Mouse (Mus musculus) CH12F3 (cell line): ENCODE measurements around the gene Plekha8.

Source experiments
- in situ Hi-C: fragments of 300-500 bp; cut with MboI; formaldehyde crosslinking; loops from 2 replicates; pipeline ENCODE4 v1.14.3; 2020; ENCODE audit warnings: low sequenced_read_pairs

Plekha8 gene

DNA sequence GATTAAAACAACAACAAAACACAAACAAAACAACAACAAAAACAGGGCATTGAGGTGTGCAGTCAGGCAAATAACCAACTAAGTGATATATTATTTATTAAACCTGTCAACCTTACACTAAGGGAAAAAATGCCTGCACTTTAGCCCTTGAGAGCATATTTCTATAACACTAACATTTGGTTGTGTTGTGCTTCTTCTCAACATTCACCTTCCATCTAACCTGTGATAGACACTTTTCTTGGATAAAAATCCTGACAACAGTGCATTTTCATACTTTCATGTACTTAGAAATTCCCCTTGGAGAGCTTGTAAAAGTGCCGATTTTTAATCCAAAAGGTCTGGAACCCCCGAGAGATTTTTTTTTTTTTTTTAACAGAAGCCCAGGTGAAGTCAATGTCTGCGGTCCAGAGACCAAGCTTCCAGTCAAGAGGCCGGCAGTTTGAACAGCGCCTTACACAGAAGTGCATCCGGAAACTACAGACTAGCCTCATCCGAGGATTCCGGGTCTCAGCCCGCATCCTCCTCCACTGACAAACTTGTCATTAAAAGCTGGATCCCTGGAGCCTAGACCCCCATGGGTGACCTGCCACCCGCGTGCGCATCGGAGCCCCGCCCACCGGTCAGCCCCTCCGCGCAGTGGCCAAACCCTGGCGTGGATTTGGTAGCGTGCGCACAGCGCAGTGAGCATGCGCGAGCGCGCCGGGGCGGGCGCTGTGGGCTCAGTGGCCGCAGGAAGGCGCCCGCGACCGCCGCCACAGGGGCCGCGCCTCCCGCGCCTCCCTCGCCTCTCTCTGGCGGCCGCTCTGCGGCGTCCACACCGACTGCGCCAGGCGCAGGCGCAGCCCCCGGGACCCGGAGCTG, at the start of gene Plekha8:
Gene Plekha8, plus strand, starts transcription at position 643 of the 861 bp plus-strand sequence.
- in situ Hi-C loops: loop anchor here (25.0 kb wide), 1 partner anchor 568 kb away; no protein-coding TSS in a partner anchor

DNA sequence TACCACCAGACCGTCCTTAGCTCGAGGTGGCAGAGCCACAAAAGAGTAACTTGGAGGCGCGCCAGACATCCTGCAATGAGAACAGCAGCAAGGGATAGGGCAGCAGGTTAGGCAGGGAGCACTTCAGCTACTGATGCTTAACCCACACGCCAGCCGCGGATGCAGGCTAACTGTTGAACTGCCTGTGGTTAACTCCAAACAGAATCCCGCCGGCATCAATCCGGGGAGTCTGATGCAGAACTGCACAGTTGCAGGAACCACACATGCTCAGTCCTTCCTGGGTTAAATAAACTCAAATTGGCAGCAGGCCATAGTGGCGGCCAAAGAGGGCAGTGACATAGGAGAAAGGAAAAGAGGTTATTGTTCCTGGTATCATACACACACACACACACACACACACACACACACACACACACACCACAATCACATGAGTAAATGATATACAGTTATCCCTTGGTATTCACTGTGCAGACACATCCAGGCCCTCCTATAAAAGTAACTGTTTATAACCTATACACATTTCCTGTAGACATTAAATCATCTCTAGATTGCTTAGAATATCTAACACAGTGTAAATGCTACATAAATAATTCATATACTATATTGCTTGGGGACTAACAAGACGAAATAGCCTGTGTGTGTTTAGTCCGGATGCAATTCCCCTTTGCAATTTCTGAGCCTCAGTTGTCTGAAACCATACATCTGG, 46.4 kb upstream of the Plekha8 start:
- in situ Hi-C loops: no loop called here

DNA sequence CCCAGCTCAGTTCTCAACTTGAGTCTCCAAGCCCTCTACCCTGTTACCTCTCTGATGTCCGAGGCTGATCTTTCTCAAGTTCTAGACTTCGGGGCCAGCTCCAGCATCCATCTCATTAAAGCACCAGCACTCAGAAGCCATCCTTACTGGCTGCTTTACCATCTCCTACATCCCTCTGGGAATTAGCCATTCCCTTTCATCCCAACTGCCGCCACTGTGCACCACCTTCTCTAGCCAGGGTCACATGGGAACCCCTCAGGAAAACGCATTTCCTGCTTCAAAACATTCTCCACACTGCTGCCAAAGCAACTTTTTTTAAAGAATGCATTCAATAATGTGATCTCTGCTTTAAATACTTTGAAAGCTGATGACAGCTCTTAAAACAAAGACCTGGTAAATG, 45.6 kb upstream of the Plekha8 start:
- in situ Hi-C loops: no loop called here

DNA sequence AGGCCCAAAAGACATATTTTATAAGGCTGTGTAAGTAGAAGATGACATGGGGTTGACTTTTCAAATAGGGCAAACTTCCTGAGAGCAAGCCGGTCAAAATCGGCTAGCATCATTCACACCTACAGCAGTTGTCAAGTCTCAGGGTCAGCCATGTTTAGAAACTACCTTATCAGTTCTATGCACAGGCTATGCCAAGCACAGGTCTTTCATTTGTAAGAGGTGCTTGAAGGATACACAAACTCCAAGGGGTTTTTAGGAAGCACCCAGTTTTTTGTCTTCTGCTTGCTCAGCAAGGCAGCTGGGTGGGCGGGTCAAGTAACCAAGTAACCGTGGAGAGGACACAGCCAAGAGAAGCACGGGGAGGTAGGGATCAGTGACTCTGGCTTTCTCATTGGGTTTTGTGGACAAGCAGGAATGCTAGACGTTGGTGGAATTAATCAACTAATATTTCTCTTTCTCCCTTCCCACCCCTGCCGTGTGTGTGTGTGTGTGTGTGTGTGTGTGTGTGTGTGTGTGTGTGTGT, 44.0 kb upstream of the Plekha8 start:
- in situ Hi-C loops: no loop called here

DNA sequence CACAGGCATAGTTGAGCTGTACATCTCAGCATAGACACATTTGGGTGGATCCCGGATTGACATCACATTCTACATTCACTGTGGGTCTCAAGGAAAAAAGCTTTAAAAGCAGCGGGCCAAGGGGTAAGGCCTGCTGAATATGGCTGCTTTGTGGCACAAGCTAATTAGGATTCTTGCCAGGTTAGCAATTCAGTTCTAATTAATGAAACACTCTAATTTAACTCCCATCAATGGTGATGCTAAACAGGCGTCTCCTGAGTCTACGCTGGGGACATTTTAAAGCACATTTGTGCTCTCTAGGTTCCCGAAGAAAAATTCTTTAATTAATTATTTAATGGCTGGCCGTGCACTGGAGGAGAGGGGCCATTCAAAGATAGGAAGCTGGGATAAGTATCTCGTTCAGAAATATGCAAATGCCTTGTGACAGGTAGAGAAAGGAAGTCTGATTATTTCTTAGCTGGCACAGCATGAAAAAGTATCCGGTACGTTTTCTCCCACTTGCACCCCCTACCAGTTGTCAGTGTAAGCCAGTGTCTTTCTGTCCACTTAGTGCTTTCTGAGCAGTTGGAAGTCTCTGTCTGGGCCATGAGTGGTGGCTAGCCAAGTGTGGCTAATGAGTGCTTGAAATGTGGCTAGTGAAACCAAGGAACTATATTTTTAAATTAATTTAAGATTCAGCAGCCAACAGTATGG, 42.0 kb upstream of the Plekha8 start:
- in situ Hi-C loops: no loop called here

DNA sequence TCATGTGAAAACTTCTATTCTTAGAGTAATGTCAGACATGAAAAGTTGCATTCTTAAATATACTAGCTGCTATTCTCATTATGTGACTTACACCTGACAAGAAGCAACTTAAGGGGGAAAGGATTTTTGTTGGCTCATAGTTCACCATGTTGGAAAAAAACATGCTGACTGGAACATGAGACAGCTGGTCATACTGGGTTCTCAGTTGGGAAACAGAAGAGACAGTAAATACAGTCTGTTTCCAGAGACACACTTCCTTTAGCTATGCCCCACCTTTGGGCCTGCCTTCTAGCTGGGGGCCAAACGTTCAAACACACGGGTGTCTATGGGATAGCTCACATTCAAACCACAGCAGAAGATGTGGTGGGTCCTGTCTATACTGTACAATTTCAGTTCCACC, 41.3 kb upstream of the Plekha8 start:
- in situ Hi-C loops: no loop called here

DNA sequence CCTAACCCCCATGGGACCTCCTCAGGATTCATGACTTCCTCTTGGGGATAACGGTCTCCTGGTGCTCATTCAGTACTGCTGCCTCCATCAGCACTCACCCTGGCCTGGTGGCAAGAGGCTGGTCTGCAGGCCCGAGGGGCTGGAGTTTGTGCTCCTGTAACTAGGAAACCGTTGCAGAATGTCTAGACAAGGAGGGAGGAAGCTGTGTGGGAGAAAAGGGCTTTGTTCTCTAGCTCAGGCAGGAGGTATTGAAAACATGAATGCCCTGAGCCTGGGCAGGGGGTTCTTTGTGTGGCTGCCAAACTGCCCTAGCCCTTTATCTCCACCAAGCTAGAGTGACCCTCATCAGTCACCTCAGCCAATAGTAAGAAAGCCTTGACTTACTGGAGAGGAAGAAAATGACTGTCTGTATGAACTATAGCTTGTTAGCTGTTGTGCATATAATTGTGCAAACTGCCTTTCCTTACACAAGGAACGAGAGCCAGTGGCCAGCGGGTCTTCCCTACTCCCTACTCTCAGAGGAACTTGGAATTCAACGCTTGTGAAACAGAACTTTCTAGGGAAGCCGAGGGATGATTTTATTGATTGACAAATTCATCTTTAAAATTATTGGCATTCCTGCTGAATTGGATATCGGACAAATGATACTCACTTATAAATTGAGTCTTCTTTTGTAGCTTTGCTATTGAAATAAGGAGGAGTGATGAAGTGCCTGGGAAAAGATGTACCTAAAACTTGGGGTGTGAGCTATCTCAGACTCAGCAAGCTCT, 40.4 kb upstream of the Plekha8 start:
- in situ Hi-C loops: no loop called here

DNA sequence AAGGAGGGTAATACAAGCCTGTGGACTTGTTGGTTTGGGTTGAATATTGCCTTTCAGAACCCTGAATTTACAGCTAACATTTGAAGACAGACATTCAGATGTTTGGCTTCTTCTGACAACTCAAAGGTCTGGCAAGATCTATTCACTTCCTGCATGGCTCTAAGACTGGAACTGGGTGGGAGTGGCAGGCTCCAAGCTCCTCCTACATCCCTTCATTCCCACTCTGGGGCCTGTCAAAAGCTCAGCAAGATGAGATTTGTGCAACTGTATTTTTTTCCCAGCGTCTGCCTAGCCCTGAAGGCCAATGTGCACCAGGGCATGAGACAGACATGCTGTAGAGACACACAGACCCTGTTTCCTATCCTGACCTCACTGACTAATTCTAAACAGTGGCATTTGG, 39.1 kb upstream of the Plekha8 start:
- in situ Hi-C loops: no loop called here

DNA sequence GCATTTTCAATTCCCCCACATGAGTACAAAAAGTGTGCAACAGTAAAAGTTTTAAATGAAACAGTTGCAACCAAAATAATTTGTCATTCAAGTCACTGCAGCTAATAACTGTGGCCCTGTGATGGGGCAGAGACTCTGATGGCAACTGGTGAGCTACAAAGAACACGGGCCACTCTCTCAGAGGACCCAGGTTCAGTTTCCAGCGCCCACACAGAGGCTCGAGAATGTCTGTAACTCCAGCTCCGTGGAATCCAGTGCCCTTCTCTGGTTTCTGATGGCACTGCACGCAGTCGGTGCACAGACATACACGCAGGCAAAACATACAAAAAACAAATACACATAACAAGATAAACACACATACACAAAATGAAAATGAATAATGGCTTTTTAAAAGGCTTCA, 37.2 kb upstream of the Plekha8 start:
- in situ Hi-C loops: no loop called here

DNA sequence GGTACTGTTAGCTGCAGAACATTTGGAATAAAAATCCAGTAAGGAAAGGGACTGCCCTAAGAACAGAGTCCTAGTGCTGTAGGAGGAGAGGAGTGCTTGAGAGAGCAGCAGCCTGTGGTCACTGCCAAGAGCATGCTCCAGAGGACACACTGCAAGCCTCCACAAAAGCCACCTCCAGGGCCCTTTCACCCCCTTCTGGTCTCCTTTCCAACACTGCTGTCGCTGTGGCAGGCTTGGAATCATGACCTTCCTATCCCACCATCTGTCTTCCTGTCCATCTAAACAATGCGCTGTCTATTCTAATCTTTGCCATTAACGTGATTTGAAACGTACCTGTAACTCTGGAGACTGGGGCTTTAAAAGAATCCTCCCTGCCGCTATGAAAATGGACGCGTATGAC, 36.4 kb upstream of the Plekha8 start:
- in situ Hi-C loops: no loop called here

DNA sequence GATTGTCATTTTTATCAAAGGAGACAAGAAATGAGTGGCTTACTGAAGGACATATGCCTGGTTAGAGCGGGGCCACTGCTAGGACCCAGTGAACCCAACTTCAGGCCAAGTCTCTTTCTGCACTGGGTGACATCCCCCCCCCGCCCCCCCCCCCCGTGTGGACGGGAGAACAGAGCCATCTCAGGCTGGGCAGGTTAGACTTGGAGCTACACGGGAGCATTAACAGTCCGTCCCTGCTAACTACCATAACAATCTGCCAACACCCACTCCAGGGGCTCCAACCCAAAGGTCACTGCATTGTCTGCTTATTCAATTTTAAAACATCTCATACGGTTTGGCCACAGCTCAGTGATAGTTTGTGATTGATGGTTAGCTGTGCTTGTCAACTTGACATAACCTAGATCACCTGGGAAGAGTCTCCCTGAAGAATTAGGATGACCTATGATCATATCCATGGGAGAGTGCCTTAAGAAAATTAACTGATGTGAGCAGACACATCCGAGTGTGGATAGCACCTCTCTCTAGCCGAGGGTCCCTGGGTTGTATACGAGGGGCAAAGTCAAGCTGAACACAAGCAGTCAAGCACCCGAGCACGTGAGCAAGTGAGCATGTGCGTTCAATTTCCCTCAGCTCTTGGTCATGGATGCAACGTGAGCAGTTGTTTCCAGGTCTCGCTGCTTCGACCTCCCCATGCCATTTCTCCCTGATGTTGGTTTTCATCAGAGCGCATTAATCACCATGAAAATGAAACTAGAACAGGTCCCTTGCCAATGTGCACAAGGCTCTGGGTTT, 32.7 kb upstream of the Plekha8 start:
- in situ Hi-C loops: no loop called here

DNA sequence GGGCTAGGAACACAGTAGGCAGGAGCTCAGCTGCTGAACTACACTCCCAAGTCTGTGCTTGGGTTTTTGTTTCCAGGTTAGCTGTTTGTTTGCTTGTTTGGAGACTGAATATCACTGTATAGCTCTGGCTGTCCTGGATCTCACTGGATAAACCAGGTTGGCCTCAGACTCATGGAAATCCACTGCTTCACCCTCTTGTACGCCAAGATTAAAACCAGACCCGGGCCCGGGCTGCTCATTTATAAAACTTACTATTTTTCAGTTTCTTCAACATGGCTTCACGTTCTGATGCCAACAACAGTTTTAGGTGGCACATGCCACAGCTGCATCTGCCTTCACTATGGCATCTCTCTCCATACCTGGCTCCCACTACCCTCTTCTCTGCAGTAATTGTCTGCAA, 31.4 kb upstream of the Plekha8 start:
- in situ Hi-C loops: no loop called here

DNA sequence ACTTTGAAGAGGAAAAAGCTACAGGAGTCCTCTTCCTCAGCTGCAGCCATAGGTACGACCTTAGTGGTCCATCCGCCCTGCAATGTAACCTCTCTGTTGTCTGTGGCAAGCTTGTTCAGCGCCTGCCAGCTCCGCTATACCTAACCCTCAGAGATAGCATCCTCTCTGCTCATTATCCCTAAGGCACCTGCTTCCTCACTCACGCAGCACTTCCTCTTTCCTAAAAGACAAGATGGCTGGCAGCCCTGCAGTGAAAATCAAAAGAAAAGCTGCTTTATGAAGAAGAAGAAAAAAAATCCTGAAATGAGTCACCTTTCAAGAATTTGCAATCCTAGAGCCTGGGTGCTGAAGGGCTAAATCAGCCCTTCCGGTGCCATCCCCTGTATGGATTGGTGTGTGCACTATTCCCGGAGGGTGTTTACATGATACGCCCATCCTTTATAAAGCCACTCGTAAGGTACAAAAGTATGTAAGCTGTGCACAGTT, 30.4 kb upstream of the Plekha8 start:
- in situ Hi-C loops: no loop called here

DNA sequence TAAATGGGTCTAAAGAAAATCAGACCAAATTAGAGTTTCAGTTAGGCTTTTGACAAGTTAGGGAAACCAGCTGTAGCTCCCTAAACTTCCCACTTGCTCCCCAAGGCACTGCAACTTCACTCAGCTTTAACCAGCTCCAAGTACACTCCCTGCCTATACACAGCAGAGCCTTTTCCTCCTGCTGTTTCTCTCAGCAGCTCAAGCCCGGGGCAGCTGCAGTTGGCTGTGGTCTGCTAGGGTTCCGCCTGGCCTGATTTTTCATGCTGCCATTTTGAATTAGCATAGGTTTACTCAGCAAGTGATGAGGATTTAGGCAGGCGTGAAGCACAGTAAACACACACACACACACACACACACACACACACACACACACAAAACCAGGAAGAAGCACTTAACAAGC, 29.9 kb upstream of the Plekha8 start:
- in situ Hi-C loops: no loop called here

DNA sequence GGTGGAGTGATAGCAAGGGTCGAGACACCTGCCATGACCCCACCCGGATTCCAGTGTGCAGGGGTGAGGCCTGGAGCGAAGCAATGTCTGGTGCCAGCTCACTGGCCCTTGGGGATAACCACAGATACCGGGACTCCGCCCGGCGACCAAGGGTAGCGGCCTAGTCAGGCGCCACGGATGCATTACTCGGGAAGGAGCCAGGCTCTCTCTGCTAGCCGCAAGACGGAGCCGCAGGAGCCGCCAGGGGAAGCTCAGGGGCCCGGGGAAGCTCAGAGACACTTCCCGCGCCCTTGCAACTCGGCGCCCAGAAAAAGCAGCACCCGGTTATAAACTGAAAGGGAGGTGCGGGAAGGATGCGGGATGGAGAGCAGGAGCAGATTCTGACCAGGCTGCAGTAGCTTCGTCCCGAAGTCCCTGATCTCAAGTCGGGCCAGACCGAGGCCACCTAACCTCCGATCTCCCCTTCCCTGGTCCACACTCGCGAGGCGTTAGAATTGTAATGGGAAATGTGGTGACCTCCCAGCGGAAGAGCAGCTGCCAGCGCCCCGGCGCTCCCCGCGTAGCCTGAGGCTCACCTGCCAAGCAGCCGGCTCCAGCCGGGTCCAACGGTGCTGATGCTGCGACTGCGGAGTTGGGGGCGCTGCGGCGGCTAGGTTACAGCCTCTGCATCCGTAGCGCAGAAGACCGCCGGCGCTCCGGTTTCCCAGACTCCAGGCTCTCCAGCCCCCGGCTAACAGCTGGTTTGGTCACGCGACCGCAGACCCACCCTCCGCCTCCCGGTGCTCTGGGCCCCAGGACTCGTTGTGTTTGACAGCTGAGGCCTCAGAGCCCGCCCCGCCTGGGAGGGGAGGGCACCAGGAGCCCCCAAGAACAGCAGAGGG, 29.0 kb upstream of the Plekha8 start, which contains the start of gene Scrn1:
Gene Scrn1, minus strand, starts transcription at position 825 of the 881 bp plus-strand sequence.
- in situ Hi-C loops: no loop called here

DNA sequence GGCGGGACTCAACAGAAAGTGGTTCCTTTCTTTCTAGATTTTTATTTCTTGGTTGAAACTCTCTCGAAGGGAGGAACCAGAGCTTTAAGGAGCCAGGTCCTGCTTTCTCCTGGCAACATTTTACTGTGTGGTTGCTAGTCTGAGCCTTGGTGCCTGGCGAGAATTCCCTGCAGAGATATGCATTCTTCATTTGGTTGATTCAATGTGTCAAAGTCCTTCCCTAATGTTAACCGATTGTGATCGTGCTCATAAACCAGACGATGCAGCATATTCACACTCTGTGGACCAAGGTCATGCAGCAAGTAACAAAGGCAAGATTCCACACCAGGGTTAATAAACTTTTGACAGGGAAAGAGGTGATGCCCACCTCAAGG, 28.4 kb upstream of the Plekha8 start:
- in situ Hi-C loops: no loop called here

DNA sequence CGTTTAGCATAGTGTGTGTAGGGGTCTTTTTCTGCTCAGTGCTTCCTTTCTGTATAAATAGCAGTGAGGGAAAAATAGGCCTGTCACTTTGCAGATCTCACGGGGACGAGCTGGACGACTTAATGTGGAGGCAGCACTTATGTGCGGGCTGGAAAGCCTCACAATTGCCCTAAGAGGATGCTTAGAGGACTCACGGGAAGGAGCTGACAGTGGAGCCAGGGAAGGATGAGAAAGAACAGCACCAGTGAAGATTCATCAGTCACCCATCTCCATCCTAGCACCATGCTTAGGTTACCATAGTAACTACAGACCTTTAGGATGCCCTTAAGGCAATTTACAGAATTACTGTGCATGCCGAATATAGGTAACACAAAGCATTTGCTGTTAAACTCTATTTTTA, 25.1 kb upstream of the Plekha8 start:
- in situ Hi-C loops: no loop called here

DNA sequence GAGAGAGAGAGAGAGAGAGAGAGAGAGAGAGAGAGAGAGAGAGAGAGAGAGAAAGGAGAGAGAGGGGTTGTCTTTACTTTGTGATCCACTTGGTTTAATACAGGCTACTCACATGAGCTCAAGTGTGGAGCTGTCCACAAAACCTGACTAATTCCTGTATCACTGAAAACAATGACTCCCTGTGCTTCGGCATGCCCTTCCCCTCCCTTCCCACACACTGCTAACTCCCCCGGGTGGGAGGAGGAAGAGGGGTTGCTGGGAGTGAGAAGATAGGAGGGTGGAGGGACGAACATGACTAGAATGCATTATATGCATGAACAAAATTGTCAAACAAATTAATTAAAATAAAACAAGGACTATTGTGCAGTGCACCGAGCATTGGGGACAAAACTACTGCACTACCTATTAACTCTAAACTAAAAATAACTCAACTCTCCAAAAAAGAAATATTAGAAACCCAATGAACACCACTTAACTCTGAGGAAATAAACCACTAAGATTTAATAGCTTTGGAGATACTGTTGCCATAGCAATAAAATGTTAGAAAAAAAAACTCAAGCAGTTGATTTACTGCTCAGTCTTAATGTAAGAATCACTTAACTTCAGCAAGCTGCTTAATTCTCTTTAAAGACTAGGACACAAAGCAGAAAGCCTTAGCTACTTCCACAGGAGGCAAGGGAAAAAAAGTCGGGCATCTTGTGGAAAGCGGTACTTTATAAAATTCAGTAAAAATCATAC, 21.5 kb upstream of the Plekha8 start:
- in situ Hi-C loops: no loop called here
